Mouse (Mus musculus) heart, adult 11 months (tissue): ENCODE data around the gene Fblim1.
"Not testable (repeated sequence)": the region's sequence is repeated elsewhere in the genome, so short reads cannot be mapped to it uniquely, and the experiment has no call there.

Experiments used
- DNase-seq: peaks from one replicate; pipeline ENCODE4 v3.0.0; 2022

The Fblim1 gene

DNA sequence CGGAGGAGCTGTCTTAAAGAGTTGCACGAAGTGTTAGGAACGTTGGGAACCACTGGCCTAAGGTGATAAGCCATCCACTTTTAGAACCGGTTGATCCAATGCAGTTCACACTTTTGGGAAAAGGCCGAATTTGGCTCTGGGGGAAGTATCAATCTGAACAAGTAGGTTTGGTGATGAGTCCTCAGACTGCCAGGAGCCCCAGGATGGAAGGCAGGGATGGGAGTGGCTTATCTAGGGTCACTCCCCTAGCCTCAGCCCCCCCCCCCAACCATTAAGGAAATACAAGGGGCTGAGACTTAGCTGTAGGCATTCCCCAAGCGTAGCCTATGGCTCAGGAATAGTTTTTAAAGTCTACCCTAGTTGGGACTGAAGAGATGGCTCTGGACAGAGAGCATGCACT lies 39.7 kb downstream of the Fblim1 start:
- DNase-seq, result no peak

- DNase-seq, result no peak
Observed at GRCm38 (mm10) chr4:141565325-141565724, 40.6 kb downstream of the Fblim1 start.

- no peak for DNase-seq
Observed at GRCm38 (mm10) chr4:141564660-141565059, 41.2 kb downstream of the Fblim1 start.

- no peak for DNase-seq
Observed at GRCm38 (mm10) chr4:141564209-141564608, 41.7 kb downstream of the Fblim1 start.

- no peak for DNase-seq
Observed at GRCm38 (mm10) chr4:141562281-141562680, 43.6 kb downstream of the Fblim1 start.

DNA sequence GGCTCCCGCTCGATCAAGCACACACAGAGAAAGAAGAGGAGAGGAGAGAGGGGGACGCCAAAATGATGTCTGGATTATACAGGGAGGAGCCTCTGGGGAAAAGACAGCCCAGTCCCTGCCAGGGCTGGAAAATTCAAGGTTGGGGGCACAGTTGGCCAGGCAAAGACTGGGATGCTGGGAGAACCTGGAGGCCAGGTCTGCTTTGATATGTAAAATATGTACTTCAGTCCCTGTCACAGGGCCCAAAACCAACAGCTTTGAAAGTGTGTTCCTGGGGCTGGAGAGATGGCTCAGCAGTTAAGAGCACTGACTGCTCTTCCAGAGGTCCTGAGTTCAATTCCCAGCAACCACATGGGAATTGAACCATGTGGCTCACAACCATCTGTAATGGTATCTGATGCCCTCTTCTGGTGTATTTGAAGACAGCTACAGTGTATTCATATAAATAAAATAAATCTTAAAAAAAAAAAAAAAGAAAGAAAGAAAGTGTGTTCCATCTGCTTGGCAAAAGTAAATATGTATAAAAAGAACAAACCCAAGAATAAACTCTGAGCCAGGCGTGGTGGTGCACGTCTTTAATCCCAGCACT lies 44.5 kb downstream of the Fblim1 start:
- not testable (repeated sequence) for DNase-seq

GRCm38 (mm10) chr4:141559898-141560263 lies 46.0 kb downstream of the Fblim1 start:
- peak; percentile 97 for DNase-seq

DNA sequence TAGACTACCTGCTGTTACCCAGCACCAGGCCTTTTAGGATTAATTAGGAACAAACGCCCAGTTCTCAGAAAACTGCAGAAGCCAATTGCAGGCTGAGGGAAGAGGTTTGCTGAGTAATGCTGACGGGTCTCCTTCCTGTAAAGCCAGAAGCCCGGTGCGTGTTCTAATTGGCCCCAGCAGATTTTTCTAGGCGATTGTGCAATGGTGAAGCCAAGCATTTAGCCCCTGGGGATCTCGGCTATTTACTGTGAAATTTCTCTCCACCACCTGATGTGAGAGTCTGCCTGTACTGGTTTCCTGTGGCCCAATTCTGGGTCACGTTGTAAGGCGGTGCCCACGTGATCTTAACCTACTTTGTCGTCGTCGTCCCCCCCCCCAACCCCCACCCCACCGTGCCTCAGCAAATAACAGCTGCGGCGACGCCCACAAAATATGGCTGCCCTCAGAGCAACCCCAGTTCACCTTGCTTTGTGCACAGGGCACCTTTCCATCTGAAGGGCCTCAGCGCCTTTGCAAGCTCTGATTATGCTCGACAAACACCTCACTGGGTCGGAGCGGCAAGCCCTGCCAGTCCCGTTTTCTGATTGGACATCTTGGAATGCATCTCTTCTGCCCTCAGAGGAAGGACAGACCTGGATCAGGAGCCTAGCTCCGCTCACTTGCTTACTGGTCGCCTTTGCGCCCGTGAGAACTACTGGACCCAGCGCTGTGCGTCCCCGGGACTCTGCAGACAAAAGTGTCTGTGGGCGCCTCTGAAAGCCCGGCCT lies 46.6 kb downstream of the Fblim1 start:
- DNase-seq, result peak; percentile 99

DNA sequence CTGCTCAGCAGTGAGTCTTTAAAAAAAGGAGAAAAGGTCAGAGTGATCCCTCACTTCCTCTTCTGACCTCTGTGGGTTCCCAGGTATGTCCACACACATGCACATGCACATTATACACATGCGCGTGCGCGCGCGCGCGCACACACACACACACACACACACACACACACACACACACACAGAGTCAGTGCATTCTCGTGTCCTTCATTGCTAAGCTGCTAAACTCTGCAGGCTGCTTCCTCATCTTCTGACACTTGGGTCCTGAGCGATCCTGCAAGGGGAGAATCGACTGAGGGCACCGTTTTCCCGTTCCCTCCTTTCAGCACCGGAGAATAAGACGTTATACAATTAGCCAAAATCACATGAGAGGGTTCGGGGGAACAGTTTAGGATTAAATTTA lies 47.2 kb downstream of the Fblim1 start:
- DNase-seq, result no peak

DNA sequence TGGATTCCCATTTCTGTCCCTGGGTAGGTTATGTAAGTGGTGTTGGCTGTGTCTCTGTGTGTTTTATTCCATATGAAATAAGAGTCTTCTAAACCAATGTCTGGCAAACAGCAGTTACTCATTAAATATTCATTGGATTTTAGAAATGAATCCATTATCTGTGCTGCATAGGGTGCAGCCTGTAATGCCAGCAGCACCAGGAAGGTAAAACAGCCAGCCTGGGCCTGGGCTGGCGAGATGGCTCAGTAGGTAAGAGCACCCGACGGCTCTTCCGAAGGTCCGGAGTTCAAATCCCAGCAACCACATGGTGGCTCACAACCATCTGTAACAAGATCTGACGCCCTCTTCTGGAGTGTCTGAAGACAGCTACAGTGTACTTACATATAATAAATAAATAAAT lies 49.7 kb downstream of the Fblim1 start:
- DNase-seq, result not testable (repeated sequence)

- DNase-seq, result not testable (repeated sequence)
Observed at GRCm38 (mm10) chr4:141554255-141554865, 51.5 kb downstream of the Fblim1 start.

- no peak for DNase-seq
Observed at GRCm38 (mm10) chr4:141552484-141552883, 53.4 kb downstream of the Fblim1 start.

DNA sequence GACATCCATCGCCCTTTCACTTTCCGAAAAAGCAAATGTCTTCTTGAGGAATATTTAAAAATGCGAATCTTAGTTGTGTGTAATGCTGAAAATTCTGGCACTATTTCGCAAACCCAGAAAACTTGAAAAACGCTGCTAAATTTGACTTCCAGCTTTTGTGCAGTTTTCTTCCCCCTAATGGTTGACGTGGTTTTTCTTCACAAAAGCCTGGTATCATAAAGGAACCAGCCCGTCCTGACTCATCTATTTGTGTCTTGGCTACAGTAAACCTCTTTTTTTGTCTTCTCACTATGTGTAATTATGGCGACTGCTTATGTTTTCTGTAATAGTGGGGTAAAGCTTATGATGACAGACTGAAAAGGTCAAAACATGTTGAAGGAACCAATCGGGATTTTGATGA lies 58.6 kb downstream of the Fblim1 start:
- no peak for DNase-seq

DNA sequence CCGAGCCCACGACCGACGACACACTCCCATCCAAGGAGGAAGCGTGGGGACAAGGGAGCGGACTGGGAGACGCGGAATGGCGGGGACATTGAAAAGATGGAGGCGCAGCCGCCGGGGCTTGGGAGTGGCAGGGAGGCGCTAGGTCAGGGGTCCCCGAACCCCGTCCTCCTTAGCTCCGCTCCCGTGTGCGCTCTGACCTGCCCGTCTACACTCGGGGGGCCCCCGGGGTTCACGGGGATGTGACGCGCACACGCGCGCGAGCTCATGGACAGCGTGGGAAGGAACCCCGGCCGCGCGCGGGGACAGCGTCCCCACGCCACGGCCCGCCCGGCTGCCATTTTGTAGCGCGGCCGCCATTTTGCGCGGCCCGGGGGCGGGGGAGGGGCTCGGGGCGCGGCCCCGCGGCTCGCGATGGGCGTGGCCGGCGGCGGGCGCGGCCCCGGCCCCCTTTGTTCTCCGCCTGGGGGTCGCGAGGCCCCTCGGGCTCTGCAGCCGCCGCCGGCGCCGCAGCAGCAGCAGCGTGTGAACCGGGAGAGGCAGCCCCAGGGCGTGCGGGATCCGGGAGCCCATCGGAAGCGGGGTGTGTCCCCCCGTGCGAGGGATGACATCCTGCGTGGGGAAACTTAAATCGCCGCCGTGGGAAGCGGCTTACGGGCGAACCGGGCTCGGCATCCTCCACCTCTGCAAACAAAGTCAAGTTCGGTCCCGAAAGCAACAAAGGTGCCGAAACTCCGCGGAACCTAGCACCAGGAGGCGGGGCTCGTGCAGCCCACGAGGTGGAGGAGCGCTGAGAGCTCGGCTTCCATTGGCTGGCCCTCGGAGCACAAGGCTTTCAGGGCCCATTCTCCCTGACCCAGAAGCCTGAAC lies 59.3 kb downstream of the Fblim1 start:
- peak; percentile 99 for DNase-seq

DNA sequence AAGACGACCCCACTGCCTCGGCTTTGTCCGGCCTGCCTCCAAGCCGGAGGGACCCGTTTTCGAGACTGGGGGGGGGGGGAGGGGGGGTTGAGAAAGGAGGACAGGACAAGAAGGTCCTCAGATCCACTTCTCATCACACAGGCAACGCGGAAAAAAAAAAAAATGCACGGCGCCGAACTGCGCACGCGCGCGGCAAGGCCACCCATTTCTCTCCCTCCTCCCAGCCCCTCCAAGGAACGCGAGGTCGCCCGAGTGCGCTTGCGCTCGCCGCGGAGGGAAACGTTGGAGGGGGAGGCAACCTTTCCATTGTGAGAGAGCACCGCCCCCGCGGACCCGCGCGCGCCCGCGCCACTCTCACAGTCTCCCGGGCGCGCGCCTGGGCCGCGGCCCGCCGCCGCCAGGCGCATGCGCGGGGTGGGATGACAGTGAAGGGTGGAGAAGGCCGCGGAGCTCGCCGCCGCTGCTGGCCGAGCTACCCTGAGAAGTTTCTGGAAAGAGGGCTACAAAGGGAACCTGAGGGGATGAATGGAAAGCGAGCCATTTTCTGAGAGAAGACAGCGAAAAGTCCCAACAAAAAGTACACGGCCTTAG lies 60.1 kb downstream of the Fblim1 start:
- peak; percentile 100 for DNase-seq

- DNase-seq, result peak; percentile 99
Observed at GRCm38 (mm10) chr4:141545071-141545742, 60.7 kb downstream of the Fblim1 start.

DNA sequence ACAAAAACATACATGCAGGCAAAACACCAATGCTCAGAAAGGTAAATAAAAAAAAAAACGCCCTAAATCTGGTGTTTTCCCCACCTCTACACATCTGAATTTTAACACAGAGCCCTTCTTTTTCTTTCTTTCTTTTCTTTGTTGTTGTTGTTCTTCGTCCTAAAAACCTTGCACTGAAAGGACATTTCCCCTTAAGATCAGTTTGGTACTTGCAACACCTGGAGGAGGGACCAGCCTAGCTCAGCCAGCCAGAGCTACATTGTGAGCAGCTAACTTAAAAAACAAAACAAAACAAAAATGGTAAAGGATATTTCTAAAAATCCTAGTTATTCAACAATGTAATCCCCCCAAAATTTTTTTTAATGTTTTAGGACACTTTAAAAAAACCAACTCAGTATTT lies 61.4 kb downstream of the Fblim1 start:
- no peak for DNase-seq

GRCm38 (mm10) chr4:141543593-141543992 lies 62.3 kb downstream of the Fblim1 start:
- no peak for DNase-seq

GRCm38 (mm10) chr4:141541851-141542250 lies 64.0 kb downstream of the Fblim1 start:
- no peak for DNase-seq

- no peak for DNase-seq
Observed at GRCm38 (mm10) chr4:141540844-141541243, 65.1 kb downstream of the Fblim1 start.

DNA sequence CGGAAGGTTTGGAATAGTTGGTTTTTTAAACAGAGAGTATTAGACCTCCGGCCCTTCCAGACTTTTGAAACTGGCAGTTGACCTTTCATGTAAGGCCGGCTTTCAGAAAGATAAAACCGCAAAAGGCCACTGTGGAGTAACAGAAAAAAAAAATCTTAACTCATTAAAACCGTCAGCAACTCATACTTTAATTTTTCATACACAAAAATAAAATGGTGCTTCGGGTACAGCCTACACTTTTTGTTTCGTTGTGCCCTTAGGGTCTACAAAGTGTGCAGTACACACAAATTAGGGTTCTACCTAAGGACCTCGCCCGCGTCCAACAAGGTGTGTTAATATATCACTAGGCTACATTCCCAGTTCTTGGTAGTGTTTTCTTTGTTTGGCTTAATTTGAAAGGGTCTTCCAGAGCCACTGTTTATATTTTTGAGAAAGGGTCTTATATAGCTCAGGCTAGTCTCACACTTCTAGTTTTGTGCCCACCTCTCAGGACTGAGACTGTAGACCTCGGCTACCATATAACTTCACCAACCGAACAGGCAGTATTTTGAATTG lies 66.6 kb downstream of the Fblim1 start:
- DNase-seq, result peak; percentile 85
